Mouse (Mus musculus): ENCODE data around the gene Ager.

Ager gene

GRCm38 (mm10) chr17:34632261-34632691, 34.6 kb downstream of the Ager start:
- peak; percentile 81 for DNase-seq (ENCODE audit: low read depth)

DNA sequence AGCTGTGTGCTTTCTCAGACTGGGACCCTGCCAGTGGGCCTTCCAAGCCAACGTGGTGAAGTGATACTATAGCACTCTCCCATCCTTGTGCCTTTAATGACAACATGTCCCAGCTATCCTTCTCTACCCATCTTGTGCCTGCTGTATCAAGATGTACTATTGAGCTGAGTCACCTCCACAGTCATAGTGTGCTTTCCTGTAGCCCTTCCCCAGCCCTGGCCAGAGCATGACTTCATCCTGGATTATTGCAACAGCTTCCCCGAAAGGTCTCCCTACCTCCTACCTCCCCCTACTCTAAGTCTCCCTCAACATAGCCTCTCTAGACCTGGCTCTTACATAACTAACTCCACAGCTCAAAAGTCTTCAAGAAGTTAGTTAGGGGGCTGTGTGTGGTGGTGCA, 38.0 kb downstream of the Ager start:
- DNase-seq (ENCODE audit: low read depth), result no peak

- DNase-seq (ENCODE audit: low read depth), result no peak
Observed at GRCm38 (mm10) chr17:34637459-34637858, 39.8 kb downstream of the Ager start.

DNA sequence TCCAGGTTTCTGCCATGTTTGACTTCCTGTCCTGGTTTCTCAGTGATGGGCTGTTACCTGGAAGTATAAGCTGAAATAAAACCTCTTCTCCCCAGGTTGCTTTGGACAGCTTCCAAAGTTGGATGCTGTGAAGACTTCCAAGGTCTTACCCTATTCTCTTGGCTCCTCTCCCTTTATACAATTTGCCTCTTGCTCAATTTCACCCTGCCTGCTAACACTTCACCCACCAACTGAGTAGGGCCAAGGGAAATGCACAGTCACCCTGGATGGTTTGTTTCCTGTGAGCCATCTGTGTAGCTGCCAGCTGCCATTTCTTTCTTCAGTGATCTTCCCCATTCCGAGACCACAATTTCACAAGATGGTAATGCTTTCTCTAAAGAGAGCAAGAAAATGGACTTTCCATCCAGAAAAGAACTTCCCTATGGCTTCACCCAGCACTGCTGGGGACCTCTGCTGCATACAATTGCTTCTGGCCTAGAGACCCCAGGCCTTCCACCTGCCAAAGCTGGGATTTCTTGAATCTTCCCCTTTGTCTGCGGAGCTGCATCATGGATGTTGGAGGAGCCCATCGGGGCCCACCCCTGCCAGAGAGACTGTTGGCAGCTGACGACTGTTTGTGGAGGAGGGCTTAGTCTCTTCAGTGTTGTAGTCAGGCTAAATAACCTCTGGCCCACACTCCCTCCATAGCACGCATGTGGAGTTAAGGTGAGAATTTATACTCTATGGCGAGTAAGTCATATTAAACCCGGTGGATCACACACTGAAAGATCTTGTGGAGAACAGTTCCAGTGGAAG, 42.0 kb downstream of the Ager start:
- no peak for DNase-seq (ENCODE audit: low read depth)

DNA sequence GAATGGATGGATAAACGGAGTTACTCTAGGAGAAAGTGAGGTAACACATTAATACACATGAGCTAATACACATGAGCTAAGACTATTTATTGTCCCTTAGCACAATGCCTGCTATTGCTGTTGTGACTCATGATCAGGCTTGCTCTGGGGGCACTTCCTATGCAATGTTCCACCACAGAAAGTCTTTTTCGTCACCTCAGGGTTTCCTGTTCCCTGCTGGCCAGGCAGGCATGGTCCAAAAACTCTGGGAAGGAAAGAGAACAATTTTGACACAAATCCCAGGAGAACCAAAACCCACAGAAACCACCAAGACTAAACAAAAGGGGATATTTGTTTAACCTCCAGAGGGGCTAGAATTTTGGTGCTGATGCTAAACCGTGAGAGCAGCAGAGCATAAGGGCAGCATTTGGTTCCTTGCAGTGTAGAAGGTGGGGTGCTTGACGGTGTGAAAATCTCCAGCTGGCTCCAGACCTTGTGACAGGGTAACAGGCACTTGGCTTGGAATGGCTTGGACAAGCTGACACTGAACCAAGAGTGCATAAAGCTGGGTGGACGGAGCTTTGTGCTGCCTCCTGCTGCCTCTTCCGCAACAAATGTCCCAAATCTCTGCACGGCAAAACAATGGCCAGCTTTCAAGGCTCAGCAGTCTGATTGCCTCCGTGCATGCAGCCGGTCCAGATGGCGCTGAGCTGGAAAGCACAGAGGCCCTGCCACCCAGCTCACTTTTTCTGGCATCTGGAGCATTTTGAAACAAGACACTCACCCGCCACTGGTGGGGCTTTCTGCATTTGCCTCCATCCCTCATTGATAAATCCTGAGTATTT, 43.3 kb downstream of the Ager start:
- no peak for DNase-seq (ENCODE audit: low read depth)

- DNase-seq (ENCODE audit: low read depth), result no peak
Observed at GRCm38 (mm10) chr17:34641945-34642344, 44.3 kb downstream of the Ager start.

DNA sequence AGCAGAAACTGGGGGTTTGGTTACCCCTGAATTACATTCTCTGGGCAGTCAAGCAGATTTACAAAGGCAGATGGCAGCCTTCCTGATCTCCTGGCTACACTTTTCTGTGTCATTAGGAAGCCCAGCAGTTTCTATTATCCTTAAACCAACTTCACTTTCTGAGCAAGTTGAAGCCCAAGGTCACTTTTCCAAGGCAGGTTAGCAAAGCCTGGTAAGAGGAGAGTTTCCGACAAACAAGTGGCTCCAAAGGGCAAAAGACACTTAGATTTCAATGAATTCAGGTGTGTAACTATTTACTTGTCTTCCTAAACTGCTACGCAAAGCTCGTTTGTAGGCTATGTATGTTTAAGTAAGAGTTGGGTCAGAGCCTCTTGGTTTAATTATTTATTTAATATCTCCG, 45.7 kb downstream of the Ager start:
- DNase-seq (ENCODE audit: low read depth), result no peak

DNA sequence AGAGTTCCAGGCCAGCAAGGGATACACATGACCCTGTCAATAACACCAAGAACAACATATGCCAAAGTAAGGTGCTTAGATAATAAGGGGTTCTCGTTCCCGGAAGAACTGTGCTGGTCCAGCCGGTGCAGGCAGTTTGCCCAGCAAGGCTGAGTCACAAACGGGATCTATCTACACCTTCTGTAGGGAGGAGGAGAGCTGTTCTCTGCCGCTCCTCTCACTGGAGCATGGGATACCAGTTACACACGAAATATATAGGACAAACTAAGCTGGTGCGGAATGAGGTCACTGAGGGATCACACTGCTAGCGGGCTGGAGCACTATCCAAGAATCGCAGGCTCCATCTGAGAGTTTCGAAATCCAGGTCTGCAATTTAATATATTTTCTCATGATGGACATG, 46.3 kb downstream of the Ager start:
- no peak for DNase-seq (ENCODE audit: low read depth)

- peak; percentile 99 for DNase-seq (ENCODE audit: low read depth)
Observed at GRCm38 (mm10) chr17:34644608-34645007, 46.9 kb downstream of the Ager start, which contains the start of gene Fkbpl. TSS of gene Fkbpl (plus strand) at chr17:34644764.

- DNase-seq (ENCODE audit: low read depth), result peak; percentile 28
Observed at GRCm38 (mm10) chr17:34645256-34645829, 47.7 kb downstream of the Ager start.

DNA sequence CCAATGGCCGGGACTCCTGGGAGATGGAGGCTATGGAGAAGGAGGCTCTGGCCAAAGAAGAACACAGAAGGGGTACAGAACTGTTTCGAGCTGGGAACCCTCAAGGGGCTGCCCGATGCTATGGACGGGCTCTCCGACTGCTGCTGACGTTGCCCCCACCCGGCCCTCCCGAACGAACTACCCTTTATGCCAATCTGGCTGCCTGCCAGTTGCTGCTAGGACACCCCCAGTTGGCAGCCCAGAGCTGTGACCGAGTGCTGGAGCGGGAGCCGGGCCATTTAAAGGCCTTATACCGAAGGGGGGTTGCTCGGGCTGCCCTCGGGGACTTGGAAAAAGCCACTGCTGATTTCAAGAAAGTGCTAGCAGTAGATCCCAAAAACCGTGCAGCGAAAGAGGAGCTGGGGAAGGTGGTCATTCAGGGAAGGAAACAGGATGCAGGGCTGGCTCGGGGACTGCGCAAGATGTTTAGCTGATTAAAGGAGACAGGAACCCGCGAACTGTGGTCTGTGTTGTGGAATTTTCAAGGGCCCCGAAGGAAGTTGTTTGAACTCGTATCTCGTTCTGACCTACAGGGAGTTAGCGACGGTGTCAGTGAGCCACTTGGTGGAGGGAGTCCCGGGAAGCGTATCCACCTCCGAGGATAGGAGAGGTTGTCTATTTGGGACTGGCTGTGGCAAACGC, 48.3 kb downstream of the Ager start:
- peak; percentile 32 for DNase-seq (ENCODE audit: low read depth)

DNA sequence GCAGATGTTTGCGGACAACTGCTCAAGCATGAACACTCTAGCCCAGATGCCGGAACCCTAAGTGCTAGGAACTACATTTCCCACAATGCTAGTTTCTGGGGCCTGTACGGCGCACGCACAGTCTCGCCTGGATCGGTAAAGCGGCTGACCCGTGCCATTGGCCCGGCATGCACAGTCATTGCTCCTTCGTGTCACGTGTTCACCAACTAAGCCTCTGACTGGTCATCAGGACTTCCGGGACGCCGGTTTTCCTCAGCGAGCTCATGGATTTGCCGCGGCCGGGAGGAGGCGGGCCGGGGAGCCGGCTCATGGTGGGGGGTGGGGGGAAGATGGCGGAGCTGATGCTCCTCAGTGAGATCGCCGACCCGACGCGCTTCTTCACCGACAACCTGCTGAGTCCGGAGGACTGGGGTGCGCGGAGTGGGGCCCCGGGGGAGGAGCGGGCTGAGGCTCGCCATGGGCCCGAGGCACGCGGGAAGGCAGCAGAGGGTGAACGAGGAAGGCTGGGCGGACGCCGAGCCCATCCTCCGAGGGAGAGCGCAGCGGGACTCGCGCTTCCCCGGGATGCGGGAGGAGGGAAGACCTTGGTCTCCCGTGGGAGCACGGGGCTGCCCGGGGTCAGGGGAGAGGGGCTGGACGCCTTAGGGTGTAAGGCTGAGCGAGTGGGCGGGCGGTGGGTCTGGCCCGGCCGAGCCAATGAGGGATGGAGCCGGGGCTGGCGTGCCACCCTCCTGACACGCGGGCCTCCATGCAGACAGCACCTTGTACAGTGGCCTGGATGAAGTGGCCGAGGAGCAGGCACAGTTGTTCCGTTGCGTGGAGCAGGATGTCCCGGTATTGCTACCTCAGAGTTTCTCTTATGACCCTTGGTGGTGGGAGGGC, 49.5 kb downstream of the Ager start, which contains the start of gene Atf6b:
TSS of gene Atf6b (plus strand) at position 241 of the 882 bp plus-strand sequence.
- DNase-seq (ENCODE audit: low read depth), result peak; percentile 98

- DNase-seq (ENCODE audit: low read depth), result no peak
Observed at GRCm38 (mm10) chr17:34648141-34648890, 50.7 kb downstream of the Ager start.

DNA sequence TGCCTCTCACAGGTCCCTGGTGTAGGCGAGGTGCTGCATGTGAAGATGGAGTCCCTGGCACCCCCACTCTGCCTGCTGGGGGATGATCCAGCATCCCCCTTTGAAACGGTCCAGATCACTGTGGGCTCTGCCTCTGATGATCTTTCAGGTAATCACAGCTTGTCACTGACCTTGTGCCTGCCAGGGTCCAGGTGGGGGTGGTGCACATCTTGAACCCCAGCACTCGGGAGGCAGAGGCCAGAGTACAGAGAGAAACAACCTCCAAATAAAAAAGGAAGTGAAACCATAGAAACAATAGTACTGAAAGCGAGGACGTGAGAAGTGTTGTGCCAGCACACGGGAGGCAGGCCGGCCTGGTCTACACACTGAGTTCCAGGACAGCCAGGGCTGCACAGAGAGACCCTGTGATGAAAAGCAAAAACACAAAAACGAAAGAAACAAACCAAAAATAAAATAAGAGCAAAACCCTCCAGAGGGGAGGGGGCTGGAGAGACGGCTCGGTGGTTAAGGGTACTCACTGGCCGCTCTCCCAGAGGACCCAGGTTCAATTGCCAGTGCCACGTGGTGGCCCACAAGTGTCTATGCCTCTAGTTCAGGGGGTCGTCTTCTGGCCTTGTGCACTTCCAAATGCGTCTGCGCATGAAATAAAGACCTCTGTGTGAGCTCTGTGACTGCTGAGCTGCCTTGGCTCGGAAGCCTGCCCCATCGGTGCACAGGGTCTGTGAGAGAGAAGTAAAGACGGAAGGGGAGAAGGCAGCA, 51.6 kb downstream of the Ager start:
- DNase-seq (ENCODE audit: low read depth), result no peak
